Mouse (Mus musculus): ENCODE measurements around the gene Fastkd3. TPM values are rescaled to one million over a fixed set of nuclear protein-coding genes. Genes with fewer than 3 reads are reported as not detected.

The Fastkd3 gene
- polyA plus RNA-seq, 1 experiment from 2014 or later, result 46.8 TPM

- Histone ChIP-seq H3K9me3 (ENCODE audit: control insufficient read depth, low read length) (no peaks in the 10 kb centered on the region), H3K4me3 (ENCODE audit: low read depth, low read length) (no peak overlapping the region), H3K27ac (ENCODE audit: low read depth, low read length) (no peak overlapping the region), H3K4me1 (ENCODE audit: control insufficient read depth, insufficient read depth, low read length) (no peaks in the 10 kb centered on the region; the same call in 1 of the 2 replicates), H3K27me3 (ENCODE audit: control insufficient read depth, insufficient read depth, low read length) (no peaks in the 10 kb centered on the region), H3K4me2 (no peak overlapping the region), H3K9ac (ENCODE audit: low read length) (no peak overlapping the region), H3K36me3 (ENCODE audit: control insufficient read depth, insufficient read depth, low read length) (no peaks in the 10 kb centered on the region)
- DNase-seq (ENCODE audit: low spot score, missing footprints) (peak; percentile 77), ATAC-seq (ENCODE audit: low FRiP score) (no peak)
Observed at GRCm38 (mm10) chr13:68598953-68599352, 16.9 kb downstream of the Fastkd3 start.

DNA sequence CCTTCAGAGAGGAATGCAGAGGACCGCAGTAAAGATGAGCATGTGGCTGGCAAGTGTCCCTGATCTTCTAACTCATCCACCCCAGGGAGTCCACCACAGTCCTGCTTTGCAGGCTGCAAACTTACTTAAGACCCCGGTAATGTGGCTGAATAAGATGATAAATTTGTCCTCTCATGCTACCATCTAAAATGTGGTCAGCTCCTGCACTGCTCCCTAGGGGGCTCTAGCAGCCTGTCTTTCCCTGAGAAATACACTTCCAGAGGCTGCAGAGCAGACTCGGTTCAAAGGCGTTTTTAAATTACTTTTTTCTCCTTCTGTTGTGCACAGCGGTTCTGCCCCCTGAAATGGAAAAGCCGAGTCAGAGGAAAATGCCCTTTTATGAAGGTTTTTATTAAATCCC, 19.1 kb downstream of the Fastkd3 start:
- H3K27ac ChIP-seq (ENCODE audit: low read depth, low read length), result no peak overlapping the region
- H3K4me2 ChIP-seq, result no peak overlapping the region
- no peaks in the 10 kb centered on the region for H3K27me3 ChIP-seq (ENCODE audit: control insufficient read depth, insufficient read depth, low read length)
- DNase-seq (ENCODE audit: low spot score, missing footprints) (peak; percentile 83), ATAC-seq (ENCODE audit: low FRiP score) (no peak)
- H3K4me1 ChIP-seq (ENCODE audit: control insufficient read depth, insufficient read depth, low read length), result no peaks in the 10 kb centered on the region; the same call in 1 of the 2 replicates
- H3K4me3 ChIP-seq (ENCODE audit: low read depth, low read length), result no peak overlapping the region
- H3K36me3 ChIP-seq (ENCODE audit: control insufficient read depth, insufficient read depth, low read length), result no peaks in the 10 kb centered on the region
- 25% methylated on average over 6 of the region's 6 CpGs for WGBS
- no peaks in the 10 kb centered on the region for H3K9me3 ChIP-seq (ENCODE audit: control insufficient read depth, low read length)
- no peak overlapping the region for H3K9ac ChIP-seq (ENCODE audit: low read length)

DNA sequence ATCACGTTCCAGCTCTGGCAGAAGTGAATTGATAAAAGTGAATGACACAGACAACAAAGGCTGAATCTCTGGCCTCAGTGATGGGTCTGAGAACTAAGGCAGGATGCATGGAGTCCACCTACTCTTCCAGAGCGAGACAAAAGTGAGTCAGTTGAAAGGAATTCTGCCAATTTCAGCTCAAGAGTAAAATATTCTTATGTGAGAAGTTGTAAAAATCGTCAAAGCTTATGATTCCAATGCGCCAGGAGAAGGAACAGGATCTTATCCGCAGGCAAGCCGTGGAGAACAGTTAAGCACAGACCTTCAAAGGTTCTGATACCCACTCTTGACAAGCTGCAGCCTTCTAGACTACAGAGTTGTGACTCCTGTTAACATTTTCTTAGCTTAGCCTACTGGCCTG, 21.1 kb downstream of the Fastkd3 start:
- Histone ChIP-seq H3K4me3 (ENCODE audit: low read depth, low read length) (no peak overlapping the region), H3K27ac (ENCODE audit: low read depth, low read length) (no peak overlapping the region), H3K36me3 (ENCODE audit: control insufficient read depth, insufficient read depth, low read length) (no peaks in the 10 kb centered on the region), H3K9ac (ENCODE audit: low read length) (no peak overlapping the region), H3K9me3 (ENCODE audit: control insufficient read depth, low read length) (no peaks in the 10 kb centered on the region), H3K4me1 (ENCODE audit: control insufficient read depth, insufficient read depth, low read length) (no peaks in the 10 kb centered on the region), H3K4me2 (no peak overlapping the region), H3K27me3 (ENCODE audit: control insufficient read depth, insufficient read depth, low read length) (no peaks in the 10 kb centered on the region)
- peak; percentile 21 for DNase-seq (ENCODE audit: low spot score, missing footprints)
- 84% methylated on average over 6 of the region's 6 CpGs for WGBS
- ATAC-seq (ENCODE audit: low FRiP score), result no peak

GRCm38 (mm10) chr13:68605689-68606126, 23.7 kb downstream of the Fastkd3 start:
- Histone ChIP-seq H3K9ac (ENCODE audit: low read length) (no peak overlapping the region), H3K9me3 (ENCODE audit: control insufficient read depth, low read length) (no peaks in the 10 kb centered on the region), H3K27me3 (ENCODE audit: control insufficient read depth, insufficient read depth, low read length) (peaks cover 2% of the 10 kb centered on the region; the same call in 1 of the 2 replicates), H3K27ac (ENCODE audit: low read depth, low read length) (no peak overlapping the region), H3K4me3 (ENCODE audit: low read depth, low read length) (0 out of 2 replicates have a peak overlapping the region, but pooled peaks have one; percentile 2), H3K4me1 (ENCODE audit: control insufficient read depth, insufficient read depth, low read length) (no peaks in the 10 kb centered on the region), H3K4me2 (peak overlapping the region; percentile 18; the same call in 1 of the 2 replicates), H3K36me3 (ENCODE audit: control insufficient read depth, insufficient read depth, low read length) (no peaks in the 10 kb centered on the region)
- DNase-seq (ENCODE audit: low spot score, missing footprints), result no peak
- 3% methylated on average over 11 of the region's 11 CpGs for WGBS
- ATAC-seq (ENCODE audit: low FRiP score), result peak; percentile 83

DNA sequence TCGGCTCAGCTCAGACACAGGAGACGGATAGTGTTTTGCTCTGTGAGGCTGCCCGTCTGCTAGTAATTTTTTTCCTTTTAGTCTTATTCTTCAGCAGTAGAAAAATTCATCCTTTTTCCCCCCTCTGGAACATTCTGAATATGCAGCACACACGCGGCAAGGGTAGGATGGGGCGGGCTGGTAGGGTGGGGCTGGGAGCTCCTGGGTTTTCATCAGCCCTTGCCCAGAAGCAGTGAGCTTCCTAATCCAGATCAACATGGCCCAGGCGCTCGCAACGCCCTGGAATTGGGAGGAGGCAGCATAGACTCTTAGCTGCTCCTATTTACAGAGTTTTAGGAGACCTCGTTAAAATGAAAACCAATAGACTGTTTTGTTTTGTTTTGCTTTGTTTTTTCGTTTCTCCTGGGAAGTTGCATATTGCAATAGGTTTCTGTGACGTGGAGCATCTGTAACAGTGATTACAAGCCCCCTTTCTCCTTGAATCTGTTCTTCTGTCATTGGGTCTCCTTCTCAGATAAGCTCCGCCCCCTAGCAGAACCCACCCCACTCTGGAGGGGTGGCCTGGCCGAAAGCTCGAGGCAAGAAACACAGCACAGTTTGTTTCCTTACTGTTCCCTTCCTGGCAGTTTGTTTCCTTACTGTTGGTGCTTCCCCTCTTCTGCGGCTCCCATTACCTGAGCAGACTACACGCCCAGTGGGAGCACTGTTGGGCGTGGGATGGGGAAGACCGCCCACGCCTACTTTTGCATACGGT, 25.8 kb downstream of the Fastkd3 start:
- H3K4me3 ChIP-seq (ENCODE audit: low read depth, low read length), result no peak overlapping the region
- no peak overlapping the region for H3K27ac ChIP-seq (ENCODE audit: low read depth, low read length)
- 58% methylated on average over 21 of the region's 21 CpGs for WGBS
- H3K9ac ChIP-seq (ENCODE audit: low read length), result no peak overlapping the region
- H3K9me3 ChIP-seq (ENCODE audit: control insufficient read depth, low read length), result no peaks in the 10 kb centered on the region
- H3K36me3 ChIP-seq (ENCODE audit: control insufficient read depth, insufficient read depth, low read length), result no peaks in the 10 kb centered on the region
- ATAC-seq (ENCODE audit: low FRiP score) (no peak), DNase-seq (ENCODE audit: low spot score, missing footprints) (no peak)
- H3K27me3 ChIP-seq (ENCODE audit: control insufficient read depth, insufficient read depth, low read length), result peaks cover 2% of the 10 kb centered on the region; the same call in 1 of the 2 replicates
- no peak overlapping the region for H3K4me2 ChIP-seq
- no peaks in the 10 kb centered on the region for H3K4me1 ChIP-seq (ENCODE audit: control insufficient read depth, insufficient read depth, low read length)

DNA sequence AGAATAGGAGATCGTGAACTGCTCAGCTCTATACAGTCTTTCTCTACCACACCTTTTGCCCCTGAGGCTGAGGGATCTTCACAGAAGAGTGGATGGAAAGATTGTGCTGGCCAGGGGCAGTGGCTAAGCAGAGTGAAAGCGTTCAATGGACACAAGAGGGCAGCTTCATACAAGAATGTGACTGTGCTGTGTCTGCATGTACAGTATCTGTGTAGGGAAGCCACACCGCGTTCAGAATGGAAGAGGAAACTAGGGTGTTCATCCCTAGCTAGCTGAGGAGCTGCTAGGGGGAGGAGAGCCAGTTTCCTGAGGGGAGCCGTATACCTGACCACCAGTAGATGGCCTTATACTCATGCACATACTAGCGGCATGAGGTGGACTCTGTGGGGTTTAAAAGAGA, 40.8 kb downstream of the Fastkd3 start:
- Histone ChIP-seq H3K4me3 (ENCODE audit: low read depth, low read length) (no peak overlapping the region), H3K4me2 (no peak overlapping the region), H3K9me3 (ENCODE audit: control insufficient read depth, low read length) (no peaks in the 10 kb centered on the region), H3K27me3 (ENCODE audit: control insufficient read depth, insufficient read depth, low read length) (no peaks in the 10 kb centered on the region), H3K27ac (ENCODE audit: low read depth, low read length) (no peak overlapping the region), H3K36me3 (ENCODE audit: control insufficient read depth, insufficient read depth, low read length) (no peaks in the 10 kb centered on the region), H3K4me1 (ENCODE audit: control insufficient read depth, insufficient read depth, low read length) (no peaks in the 10 kb centered on the region), H3K9ac (ENCODE audit: low read length) (no peak overlapping the region)
- ATAC-seq (ENCODE audit: low FRiP score), result 0 out of 2 replicates have a peak, but pooled peaks have one; percentile 40
- no peak for DNase-seq (ENCODE audit: low spot score, missing footprints)
- WGBS, result 71% methylated on average over 6 of the region's 6 CpGs

DNA sequence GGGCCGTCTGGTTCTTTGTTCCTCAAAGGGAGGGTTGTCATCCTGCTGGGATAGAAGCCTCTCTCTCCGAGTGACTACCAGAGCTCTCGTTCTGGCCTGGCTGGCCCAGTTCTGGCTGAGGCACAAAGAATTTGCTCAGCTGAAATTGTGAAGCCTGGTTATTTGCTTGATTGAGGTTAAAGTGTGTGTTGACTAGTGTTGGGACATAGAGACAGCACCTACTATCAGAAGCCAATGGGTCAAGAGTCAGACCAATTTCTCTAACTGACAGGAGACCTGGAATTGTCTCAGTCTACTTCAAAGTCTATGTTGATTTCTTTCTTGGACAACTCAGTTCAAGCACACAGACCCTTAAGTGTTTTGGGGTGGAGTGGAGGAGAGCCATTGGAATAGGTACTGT, 45.0 kb downstream of the Fastkd3 start:
- DNase-seq (ENCODE audit: low spot score, missing footprints) (no peak), ATAC-seq (ENCODE audit: low FRiP score) (no peak)
- no peak overlapping the region for H3K4me3 ChIP-seq (ENCODE audit: low read depth, low read length)
- H3K9ac ChIP-seq (ENCODE audit: low read length), result no peak overlapping the region
- no peak overlapping the region for H3K27ac ChIP-seq (ENCODE audit: low read depth, low read length)
- no peaks in the 10 kb centered on the region for H3K4me1 ChIP-seq (ENCODE audit: control insufficient read depth, insufficient read depth, low read length)
- no peaks in the 10 kb centered on the region for H3K27me3 ChIP-seq (ENCODE audit: control insufficient read depth, insufficient read depth, low read length)
- no peaks in the 10 kb centered on the region for H3K9me3 ChIP-seq (ENCODE audit: control insufficient read depth, low read length)
- WGBS, result 81% methylated on average over 3 of the region's 3 CpGs
- H3K36me3 ChIP-seq (ENCODE audit: control insufficient read depth, insufficient read depth, low read length), result no peaks in the 10 kb centered on the region
- H3K4me2 ChIP-seq, result no peak overlapping the region

Other genes starting within 250 kb of the Fastkd3 start
- 13.8 and 18.9 TPM in 2 replicates for gene Mtrr, start 85 bp upstream of the Fastkd3 start, polyA plus RNA-seq (2014; fragmentation: Nextera tagmentation; extraction: Ambion mirVana)
- 0.40 and 1.3 TPM in 2 replicates for gene 1700001L19Rik, start 15.2 kb downstream of the Fastkd3 start, polyA plus RNA-seq (2014; fragmentation: Nextera tagmentation; extraction: Ambion mirVana)

All from midbrain, embryonic 11.5 days (tissue).